Mouse (Mus musculus): Measurements from ENCODE around the gene AC131692.1.
A peak's percentile ranks its signal among the peaks of the same experiment; 100 is the strongest.

The AC131692.1 gene

DNA sequence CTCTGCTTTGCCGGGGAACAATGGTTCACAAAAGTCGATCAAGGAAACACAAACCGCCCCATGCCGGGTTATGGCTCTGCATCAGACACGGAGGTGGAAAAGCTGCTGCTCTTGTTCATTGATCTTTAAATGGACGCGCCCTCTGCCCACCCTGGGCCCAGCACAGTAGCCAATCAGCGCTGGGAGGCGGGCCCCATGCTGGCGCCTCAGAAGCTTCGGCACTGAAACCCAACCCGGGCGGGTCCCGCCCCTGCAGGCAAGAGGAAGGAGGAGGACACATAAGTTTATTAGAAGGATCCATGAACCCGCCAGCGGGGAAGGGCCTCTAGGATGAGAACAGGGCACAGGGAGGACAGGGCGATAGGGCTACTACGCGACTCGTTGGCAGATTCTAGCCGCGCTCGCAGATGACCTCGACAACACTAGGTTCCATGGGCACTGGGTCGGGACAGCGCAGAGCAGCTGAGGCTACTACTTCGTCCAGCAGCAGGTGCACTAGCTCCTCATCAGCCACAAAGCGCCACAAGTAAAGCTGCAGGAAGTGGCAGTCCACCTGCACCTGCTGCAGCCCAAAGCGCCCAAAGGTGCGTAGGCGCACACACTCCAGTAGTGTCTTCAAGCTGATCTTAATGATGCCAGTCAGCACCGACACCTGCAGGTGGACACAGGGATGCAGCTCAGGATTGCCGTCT, 26.3 kb upstream of the AC131692.1 start, which contains the start of gene Tm7sf2:
TSS of gene Tm7sf2 (minus strand) at position 650 of the 692 bp plus-strand sequence.
- DNase-seq (ENCODE audit: low read depth, low spot score) = peak; percentile 96

GRCm38 (mm10) chr19:6068951-6069350, 25.3 kb upstream of the AC131692.1 start:
- no peak for DNase-seq (ENCODE audit: low read depth, low spot score)

DNA sequence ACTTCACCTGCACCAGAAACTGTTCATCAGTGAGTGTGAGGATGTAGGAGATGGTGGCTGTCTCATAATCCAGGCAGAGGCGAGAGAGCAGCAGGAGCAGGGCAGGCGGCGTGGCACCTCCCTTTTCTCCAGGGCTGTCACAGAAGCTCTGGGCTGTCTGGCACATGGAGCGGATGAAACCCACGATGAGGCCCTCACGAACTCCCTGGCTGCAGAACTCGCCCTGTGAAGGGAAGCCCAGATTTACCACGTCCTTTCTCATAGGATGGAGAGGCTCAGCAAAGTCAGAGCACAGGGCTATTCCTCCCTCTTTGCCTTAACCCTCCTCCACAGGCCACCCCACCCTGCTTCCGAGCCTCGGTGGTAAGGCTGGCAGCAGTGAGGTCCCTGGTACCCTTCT, 24.4 kb upstream of the AC131692.1 start:
- no peak for DNase-seq (ENCODE audit: low read depth, low spot score)

- peak; percentile 86 for DNase-seq (ENCODE audit: low read depth, low spot score)
Measured at GRCm38 (mm10) chr19:6070571-6071250, 23.5 kb upstream of the AC131692.1 start.

DNA sequence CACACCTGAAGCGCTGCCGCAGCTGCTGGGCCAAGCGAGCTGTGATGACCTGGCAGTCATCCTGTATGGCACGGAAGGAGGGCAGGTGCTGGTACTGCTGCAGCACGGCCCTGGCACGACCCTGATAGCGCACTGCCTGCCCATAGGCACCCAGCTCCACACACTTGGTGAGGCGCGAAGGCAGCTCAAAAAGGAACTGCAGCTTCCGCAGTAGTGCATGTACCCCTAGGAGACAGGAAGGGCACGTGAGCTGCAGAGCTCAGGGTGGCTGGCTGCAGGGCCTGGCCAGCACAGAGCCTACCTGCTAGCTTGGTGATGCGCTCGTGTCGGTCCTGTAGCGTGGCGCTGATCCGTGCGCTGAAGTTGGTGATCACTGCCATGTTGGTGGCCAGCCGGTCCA, 23.0 kb upstream of the AC131692.1 start:
- DNase-seq (ENCODE audit: low read depth, low spot score) = peak; percentile 49

- no peak for DNase-seq (ENCODE audit: low read depth, low spot score)
Measured at GRCm38 (mm10) chr19:6073889-6074288, 20.3 kb upstream of the AC131692.1 start.

- DNase-seq (ENCODE audit: low read depth, low spot score) = peak; percentile 97
Measured at GRCm38 (mm10) chr19:6076564-6077393, 17.4 kb upstream of the AC131692.1 start, which contains the start of gene Vps51. TSS of gene Vps51 (minus strand) at chr19:6077231.

- DNase-seq (ENCODE audit: low read depth, low spot score) = no peak
Measured at GRCm38 (mm10) chr19:6079983-6080480, 14.2 kb upstream of the AC131692.1 start, which contains the start of gene Tmem262. TSS of gene Tmem262 (plus strand) at chr19:6080033.

- no peak for DNase-seq (ENCODE audit: low read depth, low spot score)
Measured at GRCm38 (mm10) chr19:6082156-6082555, 12.1 kb upstream of the AC131692.1 start, which contains the start of gene Gm28374. TSS of gene Gm28374 (minus strand) at chr19:6082256.

DNA sequence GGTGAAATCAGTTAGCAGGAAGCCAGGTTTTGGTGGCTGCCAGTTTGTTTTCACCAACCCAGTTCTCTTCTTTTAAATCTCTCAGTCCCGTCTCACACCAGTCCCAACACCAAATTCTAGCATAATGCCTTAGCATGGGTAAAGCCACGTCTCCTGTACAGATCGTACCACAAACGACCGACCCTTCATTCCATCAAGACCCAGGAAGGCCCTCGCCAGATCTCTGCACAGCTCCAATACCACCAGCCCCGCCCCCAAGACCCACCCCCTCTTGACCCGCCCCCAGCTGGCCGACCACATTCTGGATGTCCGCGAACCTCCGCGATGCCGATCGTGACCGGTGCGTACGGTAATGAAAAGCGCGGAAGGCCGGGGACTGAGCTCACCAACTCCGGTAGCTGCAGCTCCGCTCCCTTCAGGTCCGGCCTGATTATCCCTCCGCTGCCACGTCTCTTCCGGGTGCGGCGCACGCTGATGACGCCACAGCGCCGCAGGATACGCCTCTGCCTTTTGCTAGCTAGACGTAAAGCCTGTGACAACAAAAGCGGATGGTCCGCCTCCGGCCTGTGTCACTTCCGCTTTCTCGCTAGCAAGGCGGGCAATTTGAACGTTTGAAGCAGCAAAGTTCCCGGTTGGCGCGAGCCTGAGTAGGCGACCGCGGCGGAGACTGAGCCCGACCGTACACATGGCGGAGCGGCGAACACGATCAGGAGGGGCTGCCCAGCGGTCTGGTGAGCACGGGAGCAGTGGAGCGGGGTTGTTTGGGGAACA, 9.6 kb upstream of the AC131692.1 start, which contains the start of the genes Zfpl1 and Cdca5:
TSS of gene Zfpl1 (minus strand) at position 479 of the 771 bp plus-strand sequence.
TSS of gene Cdca5 (plus strand) at position 506 of the 771 bp plus-strand sequence.
- DNase-seq (ENCODE audit: low read depth, low spot score) = peak; percentile 99

DNA sequence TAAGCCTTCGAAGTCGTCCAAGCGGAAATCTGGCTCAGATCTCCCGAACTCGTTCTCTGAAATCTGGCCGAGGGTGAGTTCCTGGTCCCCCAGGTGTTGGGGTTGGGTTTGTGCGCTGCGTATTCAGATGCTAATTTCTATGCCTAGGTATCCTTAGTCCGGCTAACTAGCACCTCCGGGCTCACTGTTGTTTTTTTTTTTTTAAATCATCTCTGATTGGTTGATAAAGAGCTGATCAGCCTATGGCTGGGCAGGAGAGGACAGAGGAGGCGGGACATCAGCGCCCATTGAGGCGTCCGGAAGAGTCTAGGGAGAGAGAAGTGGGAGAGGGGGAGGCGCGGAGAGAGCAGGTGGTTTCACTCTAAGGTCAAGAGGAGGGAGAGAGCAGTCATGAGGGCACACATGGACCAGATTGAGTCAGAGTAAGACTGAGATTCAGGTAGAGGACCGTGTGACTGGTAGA, 8.8 kb upstream of the AC131692.1 start:
- DNase-seq (ENCODE audit: low read depth, low spot score) = peak; percentile 99

GRCm38 (mm10) chr19:6088841-6089240, 5.4 kb upstream of the AC131692.1 start:
- DNase-seq (ENCODE audit: low read depth, low spot score) = peak; percentile 53

- no peak for DNase-seq (ENCODE audit: low read depth, low spot score)
Measured at GRCm38 (mm10) chr19:6097847-6098246, 3.6 kb downstream of the AC131692.1 start.

DNA sequence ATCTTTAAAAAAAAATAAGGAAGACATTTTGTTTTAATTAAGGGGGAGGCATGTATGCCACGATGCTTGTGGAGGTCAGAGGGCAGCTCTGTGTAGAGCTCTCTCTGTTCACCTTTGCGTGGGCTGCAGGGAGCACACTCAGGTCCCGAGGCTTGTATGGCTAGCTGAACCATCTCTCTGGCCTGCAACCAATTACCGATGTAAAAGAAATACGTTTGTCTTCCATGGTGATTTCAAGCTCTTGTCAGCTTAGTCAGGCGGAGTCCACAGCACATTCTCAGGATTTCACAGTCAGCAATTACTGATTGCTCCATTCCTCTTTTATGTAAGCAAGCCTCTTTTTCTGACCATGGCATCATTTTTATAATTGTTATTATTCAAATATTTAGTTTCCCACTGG, 7.0 kb downstream of the AC131692.1 start:
- no peak for DNase-seq (ENCODE audit: low read depth, low spot score)

DNA sequence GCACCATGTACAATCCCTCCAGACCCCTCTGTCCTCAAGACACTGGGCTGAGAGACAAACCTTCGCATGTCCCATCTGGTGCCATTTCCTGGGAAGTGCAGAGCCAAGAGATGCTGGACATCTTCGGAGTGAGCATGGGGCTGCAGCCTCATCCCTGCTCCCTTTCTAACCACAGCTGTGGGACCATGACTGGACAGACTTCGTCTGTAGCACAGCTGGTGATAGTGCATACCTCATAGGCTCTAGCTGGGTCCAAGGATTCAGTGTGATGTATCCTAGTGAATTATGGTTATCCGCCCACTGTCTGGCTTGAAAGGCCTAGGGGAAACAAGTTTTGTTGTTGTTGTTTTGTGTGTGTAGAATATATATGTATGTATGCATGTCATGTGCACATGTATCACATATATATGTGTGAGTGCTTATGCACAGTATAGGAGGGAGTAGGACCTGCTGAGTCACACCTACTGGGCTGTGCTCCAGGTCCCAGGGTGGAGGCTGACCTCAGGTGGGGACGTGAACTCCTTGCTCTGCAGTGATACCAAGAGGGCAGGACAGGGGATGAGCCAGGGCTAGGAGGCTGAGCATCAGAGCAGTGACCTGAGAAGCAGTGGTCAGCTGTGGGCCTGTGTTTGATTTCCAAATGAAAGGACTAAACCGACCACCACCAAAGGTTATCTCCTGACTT, 8.1 kb downstream of the AC131692.1 start:
- no peak for DNase-seq (ENCODE audit: low read depth, low spot score)

DNA sequence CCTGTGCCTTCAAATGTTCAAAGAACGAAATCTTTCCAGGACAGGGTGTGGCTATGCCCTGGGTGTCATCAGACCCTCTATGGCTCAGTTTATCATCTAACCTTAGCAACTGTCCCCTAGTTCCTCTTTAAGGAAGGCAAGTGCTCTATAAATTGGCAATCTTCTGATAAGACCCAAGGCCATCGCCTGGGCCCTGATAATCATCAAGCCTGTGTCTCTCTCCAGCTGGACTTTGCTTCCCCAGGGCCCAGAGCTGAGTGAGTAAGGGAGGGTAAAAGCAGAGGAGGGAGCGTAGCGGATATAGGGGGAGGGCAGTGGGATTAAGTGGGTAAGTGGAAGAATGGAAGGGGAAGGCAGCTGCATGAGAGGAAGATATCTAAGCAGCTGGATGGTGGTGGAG, 10.3 kb downstream of the AC131692.1 start:
- DNase-seq (ENCODE audit: low read depth, low spot score) = no peak

GRCm38 (mm10) chr19:6105586-6105985, 11.4 kb downstream of the AC131692.1 start, which contains the start of gene Naaladl1:
TSS of gene Naaladl1 (plus strand) at chr19:6105782.
- no peak for DNase-seq (ENCODE audit: low read depth, low spot score)

GRCm38 (mm10) chr19:6113116-6113515, 18.9 kb downstream of the AC131692.1 start:
- no peak for DNase-seq (ENCODE audit: low read depth, low spot score)

GRCm38 (mm10) chr19:6116113-6116850, 22.1 kb downstream of the AC131692.1 start:
- no peak for DNase-seq (ENCODE audit: low read depth, low spot score)

Measured in R1 (cell line).